Mouse (Mus musculus): ENCODE data around the gene 2010111I01Rik. TPM values are rescaled to one million over a fixed set of nuclear protein-coding genes. Genes with fewer than 3 reads are reported as not detected.

Gene 2010111I01Rik
- polyA plus RNA-seq, 1 experiment from 2014 or later, result 34.6 TPM

- no peaks in the 10 kb centered on the region for H3K4me1 ChIP-seq (replicated peaks)
- no peak overlapping the region for H3K4me3 ChIP-seq
- WGBS, result 38% methylated on average over 3 of the region's 3 CpGs
Observed at GRCm38 (mm10) chr13:63356558-63356957, 391.9 kb downstream of the 2010111I01Rik start.

GRCm38 (mm10) chr13:63359393-63359792 lies 394.7 kb downstream of the 2010111I01Rik start:
- H3K9me3 ChIP-seq, result no peaks in the 10 kb centered on the region

More at GRCm38 (mm10) chr13:63356558-63356957, 391.9 kb downstream of the 2010111I01Rik start:
- Histone ChIP-seq H3K27me3 (ENCODE audit: insufficient read depth, poor library complexity, severe bottlenecking) (no peaks in the 10 kb centered on the region), H3K9me3 (no peaks in the 10 kb centered on the region), H3K27ac (no peak overlapping the region), H3K36me3 (no peaks in the 10 kb centered on the region)
- peak; percentile 51 for DNase-seq (ENCODE audit: low spot score)

GRCm38 (mm10) chr13:63360111-63360885 lies 395.6 kb downstream of the 2010111I01Rik start:
- Histone ChIP-seq H3K4me1 (replicated peaks) (no peaks in the 10 kb centered on the region), H3K27me3 (ENCODE audit: insufficient read depth, poor library complexity, severe bottlenecking) (no peaks in the 10 kb centered on the region), H3K9me3 (no peaks in the 10 kb centered on the region), H3K36me3 (no peaks in the 10 kb centered on the region), H3K4me3 (no peak overlapping the region), H3K27ac (no peak overlapping the region)
- DNase-seq (ENCODE audit: low spot score), result no peak
- WGBS, result 89% methylated on average over 4 of the region's 4 CpGs

More at GRCm38 (mm10) chr13:63359393-63359792, 394.7 kb downstream of the 2010111I01Rik start:
- Histone ChIP-seq H3K36me3 (no peaks in the 10 kb centered on the region), H3K4me1 (replicated peaks) (no peaks in the 10 kb centered on the region), H3K27ac (no peak overlapping the region), H3K4me3 (no peak overlapping the region), H3K27me3 (ENCODE audit: insufficient read depth, poor library complexity, severe bottlenecking) (no peaks in the 10 kb centered on the region)
- 91% methylated on average over 4 of the region's 4 CpGs for WGBS
- DNase-seq (ENCODE audit: low spot score), result no peak

- no peak overlapping the region for H3K27ac ChIP-seq
- no peaks in the 10 kb centered on the region for H3K36me3 ChIP-seq
- no peaks in the 10 kb centered on the region for H3K27me3 ChIP-seq (ENCODE audit: insufficient read depth, poor library complexity, severe bottlenecking)
- no peak for DNase-seq (ENCODE audit: low spot score)
- H3K4me3 ChIP-seq, result no peak overlapping the region
- no peaks in the 10 kb centered on the region for H3K4me1 ChIP-seq (replicated peaks)
- 89% methylated on average over 3 of the region's 3 CpGs for WGBS
- no peaks in the 10 kb centered on the region for H3K9me3 ChIP-seq
Observed at GRCm38 (mm10) chr13:63361755-63362154, 397.1 kb downstream of the 2010111I01Rik start.

GRCm38 (mm10) chr13:63373460-63374166 lies 408.9 kb downstream of the 2010111I01Rik start:
- no peak overlapping the region for H3K4me3 ChIP-seq
- H3K36me3 ChIP-seq, result no peaks in the 10 kb centered on the region
- H3K27me3 ChIP-seq (ENCODE audit: insufficient read depth, poor library complexity, severe bottlenecking), result no peaks in the 10 kb centered on the region
- H3K27ac ChIP-seq, result no peak overlapping the region
- DNase-seq (ENCODE audit: low spot score), result no peak
- no peaks in the 10 kb centered on the region for H3K9me3 ChIP-seq
- whole genome bisulfite sequencing, result 87% methylated on average over 7 of the region's 7 CpGs
- H3K4me1 ChIP-seq (replicated peaks), result no peaks in the 10 kb centered on the region

MicroRNAs encoded within 50 kb of the gene (microRNA counts, 519-probe panel; counts per million panel counts)
- microRNA mmu-miR-23b (1,255 counts per million, percentile 77 among the panel's probes with 10 or more counts), microRNA mmu-miR-24 (3,295 counts per million, percentile 84 among the panel's probes with 10 or more counts), microRNA mmu-miR-27b (1,255 counts per million, percentile 77 among the panel's probes with 10 or more counts)

Other genes starting within 250 kb of the 2010111I01Rik start
- 19.7 and 25.9 TPM in 2 replicates for gene Platr25, start 204.2 kb upstream of the 2010111I01Rik start, polyA plus RNA-seq (2016; fragmentation: Nextera tagmentation; extraction: Ambion mirVana)
- gene Gm5141, start 179.1 kb upstream of the 2010111I01Rik start, polyA plus RNA-seq (2016; fragmentation: Nextera tagmentation; extraction: Ambion mirVana), result 6.6 and 10.6 TPM in 2 replicates
- gene Fbp2, start 106.5 kb upstream of the 2010111I01Rik start, polyA plus RNA-seq (2016; fragmentation: Nextera tagmentation; extraction: Ambion mirVana), result 0.20 TPM in 1 of 2 replicates, not detected in the other
- 0.12 TPM in 1 of 2 replicates, not detected in the other for gene Fbp1, start 76.6 kb upstream of the 2010111I01Rik start, polyA plus RNA-seq (2016; fragmentation: Nextera tagmentation; extraction: Ambion mirVana)

Data from hindbrain, embryonic 10.5 days (tissue).